Mouse (Mus musculus) stomach, postnatal 0 days (tissue): ENCODE data around the gene Parp16.

Experiments used
- CTCF ChIP-seq: IDR thresholded peaks from 2 replicates; pipeline ENCODE4 v1.5.1; 2016; ENCODE audit warnings: antibody characterized with exemption, low read depth, mild to moderate bottlenecking, moderate library complexity
- EP300 ChIP-seq: optimal IDR thresholded peaks from 2 replicates; pipeline ENCODE3; 2016; ENCODE audit warnings: antibody characterized with exemption

DNA sequence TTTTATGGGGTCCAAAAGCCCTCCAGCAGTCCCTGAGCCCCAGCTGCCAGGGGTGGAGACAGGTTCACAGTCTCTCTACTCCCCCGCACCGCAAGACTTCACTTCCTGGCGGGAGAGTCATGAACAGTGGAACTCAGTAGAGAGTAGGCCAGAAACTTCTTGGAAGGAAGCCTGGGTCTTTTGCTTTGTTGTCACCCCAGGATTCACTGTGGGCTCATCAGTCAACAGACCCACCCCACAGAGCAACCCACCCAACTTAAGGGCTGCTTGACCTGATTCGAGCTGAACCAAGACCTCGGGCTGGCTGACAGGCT is 53.2 kb downstream of the Parp16 start:
- no peak for TF ChIP-seq EP300
- TF ChIP-seq CTCF, result no peak
